Mouse (Mus musculus) hindbrain, embryonic 12.5 days (tissue): ENCODE data around the gene Ptprb. TPM values are rescaled to one million over a fixed set of nuclear protein-coding genes. Genes with fewer than 3 reads are reported as not detected.

Experiments
- ATAC-seq: fragments of 200-750 bp; cut with Nextera tagmentation; 2 replicates; pipeline ENCODE4 v1.8.0; 2017; ENCODE audit warnings: moderate TSS enrichment; ENCODE audit not compliant: low FRiP score
- H3K27ac ChIP-seq: fragments of 300-500 bp; sonication (generic); 2 replicates; pipeline ENCODE4 v1.5.1; 2016; ENCODE audit warnings: mild to moderate bottlenecking
- H3K27me3 ChIP-seq: fragments of 300-500 bp; sonication (generic); 2 replicates; pipeline ENCODE4 v1.6.1; 2016; ENCODE audit warnings: mild to moderate bottlenecking
- H3K36me3 ChIP-seq: fragments of 300-500 bp; sonication (generic); 2 replicates; pipeline ENCODE4 v1.6.1; 2016; ENCODE audit warnings: mild to moderate bottlenecking
- H3K4me1 ChIP-seq: fragments of 300-500 bp; sonication (generic); 2 replicates; pipeline ENCODE4 v1.6.1; 2016
- H3K4me2 ChIP-seq: fragments of 300-500 bp; sonication (generic); replicated peaks from 2 replicates; pipeline ENCODE4 v1.6.1; 2016; ENCODE audit warnings: mild to moderate bottlenecking
- H3K4me3 ChIP-seq: fragments of 300-500 bp; sonication (generic); 2 replicates; pipeline ENCODE4 v1.5.1; 2016; ENCODE audit warnings: mild to moderate bottlenecking
- H3K9ac ChIP-seq: fragments of 300-500 bp; sonication (generic); 2 replicates; pipeline ENCODE4 v1.6.1; 2016; ENCODE audit warnings: mild to moderate bottlenecking, moderate library complexity
- H3K9me3 ChIP-seq: fragments of 300-500 bp; sonication (generic); replicated peaks from 2 replicates; pipeline ENCODE4 v1.6.1; 2016; ENCODE audit warnings: mild to moderate bottlenecking
- WGBS: fragments of 180-500 bp; shearing (Covaris S2); methylation state at CpG from one replicate; pipeline ENCODE4 v1.1.7; 2016; 5-methylcytosine and 5-hydroxymethylcytosine counted together
- polyA plus RNA-seq: library from polyadenylated mRNA; unstranded; fragments of >200 nt; fragmentation: Nextera tagmentation; extraction: Ambion mirVana; gene quantifications from 2 replicates; pipeline ENCODE4 v1.2.1, GENCODE M21; 2016

The Ptprb gene
- polyA plus RNA-seq, 1 experiment from 2014 or later = 3.6 TPM

DNA sequence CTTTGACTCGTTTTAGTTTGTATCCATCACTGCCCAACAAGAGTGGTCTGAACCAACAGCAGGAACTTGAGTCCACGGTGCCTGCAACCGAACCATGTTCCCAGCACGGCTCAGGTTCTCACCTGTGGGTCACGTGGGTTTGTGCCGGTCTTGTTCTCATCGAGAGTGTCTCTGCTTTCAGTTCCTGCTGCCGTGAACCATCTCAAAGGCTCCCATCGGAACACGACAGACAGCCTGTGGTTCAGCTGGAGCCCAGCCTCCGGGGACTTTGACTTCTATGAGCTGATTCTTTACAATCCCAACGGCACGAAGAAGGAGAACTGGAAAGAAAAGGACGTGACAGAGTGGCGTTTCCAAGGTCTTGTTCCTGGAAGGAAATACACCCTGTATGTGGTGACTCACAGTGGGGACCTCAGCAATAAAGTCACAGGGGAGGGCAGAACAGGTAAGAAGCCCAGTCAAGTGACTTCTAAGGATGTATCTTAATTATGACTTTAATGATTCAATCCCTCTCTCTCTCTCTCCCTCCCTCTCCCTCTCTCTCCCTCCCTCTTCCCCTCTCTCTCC is 71.4 kb downstream of the Ptprb start:
- no peak overlapping the region for H3K27ac ChIP-seq
- no peaks in the 10 kb centered on the region for H3K36me3 ChIP-seq
- H3K9me3 ChIP-seq = no peaks in the 10 kb centered on the region
- H3K27me3 ChIP-seq = no peaks in the 10 kb centered on the region
- no peak overlapping the region for H3K9ac ChIP-seq
- ATAC-seq = no peak
- no peaks in the 10 kb centered on the region for H3K4me1 ChIP-seq
- WGBS = 88% methylated on average over 15 of the region's 15 CpGs
- no peak overlapping the region for H3K4me3 ChIP-seq
- H3K4me2 ChIP-seq = no peak overlapping the region

DNA sequence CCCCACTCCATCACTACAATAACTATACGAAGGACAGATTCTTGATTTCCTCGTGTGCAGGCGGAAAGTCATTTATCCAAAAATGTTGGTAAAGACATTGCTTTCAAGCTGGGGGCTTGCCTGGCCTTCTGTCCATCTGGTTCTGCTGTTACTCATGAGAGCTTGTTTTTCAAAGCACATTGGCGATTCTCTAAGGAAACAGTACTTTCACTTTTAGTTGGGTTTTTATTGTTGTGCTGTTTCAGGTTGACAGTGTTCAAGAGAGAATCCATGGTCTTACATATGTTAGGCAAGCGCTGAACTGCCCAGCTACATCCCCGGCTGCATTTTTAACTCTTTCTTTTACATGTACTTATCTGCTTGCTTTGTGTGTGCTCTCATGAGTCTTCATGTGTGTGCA is 73.7 kb downstream of the Ptprb start:
- no peaks in the 10 kb centered on the region for H3K9me3 ChIP-seq
- 91% methylated on average over 6 of the region's 6 CpGs for WGBS
- no peaks in the 10 kb centered on the region for H3K4me1 ChIP-seq
- no peak overlapping the region for H3K4me3 ChIP-seq
- H3K27ac ChIP-seq = no peak overlapping the region
- H3K36me3 ChIP-seq = no peaks in the 10 kb centered on the region
- H3K9ac ChIP-seq = no peak overlapping the region
- no peaks in the 10 kb centered on the region for H3K27me3 ChIP-seq
- no peak overlapping the region for H3K4me2 ChIP-seq
- ATAC-seq = no peak

DNA sequence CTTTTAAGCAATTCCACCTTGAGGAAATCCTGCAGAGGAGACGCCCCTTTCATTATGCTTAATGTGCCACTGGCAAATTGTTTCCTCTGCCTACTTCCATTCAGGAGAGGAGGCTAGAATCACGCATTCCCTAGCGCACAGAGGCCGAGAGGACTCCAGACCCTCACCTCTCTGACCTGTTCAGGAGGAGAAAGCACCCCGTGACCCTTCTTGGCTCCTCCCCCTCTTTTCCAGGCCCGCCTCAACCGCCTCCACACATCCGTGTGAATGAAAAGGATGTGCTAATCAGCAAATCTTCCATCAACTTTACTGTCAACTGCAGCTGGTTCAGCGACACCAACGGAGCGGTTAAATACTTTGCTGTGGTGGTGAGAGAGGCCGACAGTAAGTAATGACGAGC is 75.2 kb downstream of the Ptprb start:
- no peak for ATAC-seq
- no peaks in the 10 kb centered on the region for H3K9me3 ChIP-seq
- H3K27me3 ChIP-seq = no peaks in the 10 kb centered on the region
- H3K36me3 ChIP-seq = no peaks in the 10 kb centered on the region
- no peak overlapping the region for H3K4me2 ChIP-seq
- H3K4me3 ChIP-seq = no peak overlapping the region
- H3K4me1 ChIP-seq = no peaks in the 10 kb centered on the region
- 28% methylated on average over 13 of the region's 13 CpGs for WGBS
- H3K9ac ChIP-seq = no peak overlapping the region
- H3K27ac ChIP-seq = no peak overlapping the region

DNA sequence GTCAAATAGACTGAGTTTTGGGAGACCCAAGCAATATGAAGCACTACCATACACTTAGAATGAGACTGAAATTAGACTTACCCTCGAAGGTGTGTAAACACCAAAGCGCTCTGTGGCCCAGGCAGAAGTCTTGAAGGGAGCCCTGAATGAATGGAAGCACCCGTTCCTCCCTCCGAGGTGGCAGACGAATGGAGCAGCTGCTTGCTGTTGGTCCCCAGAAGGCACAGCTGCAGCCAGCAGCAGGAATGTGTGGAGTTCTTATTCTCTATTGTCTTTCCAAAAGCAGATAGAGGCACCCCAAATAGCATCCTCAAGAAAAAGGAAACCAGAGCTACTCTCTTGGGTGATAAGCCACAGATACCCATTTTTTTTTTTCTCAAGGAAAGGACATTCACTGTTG is 79.0 kb downstream of the Ptprb start:
- Histone ChIP-seq H3K9ac (no peak overlapping the region), H3K9me3 (no peaks in the 10 kb centered on the region), H3K4me1 (0 out of 2 replicates have a peak, but pooled peaks cover 3% of the 10 kb centered on the region), H3K27me3 (no peaks in the 10 kb centered on the region), H3K36me3 (no peaks in the 10 kb centered on the region), H3K4me2 (no peak overlapping the region), H3K4me3 (no peak overlapping the region), H3K27ac (no peak overlapping the region)
- ATAC-seq = no peak
- 52% methylated on average over 5 of the region's 5 CpGs for WGBS

DNA sequence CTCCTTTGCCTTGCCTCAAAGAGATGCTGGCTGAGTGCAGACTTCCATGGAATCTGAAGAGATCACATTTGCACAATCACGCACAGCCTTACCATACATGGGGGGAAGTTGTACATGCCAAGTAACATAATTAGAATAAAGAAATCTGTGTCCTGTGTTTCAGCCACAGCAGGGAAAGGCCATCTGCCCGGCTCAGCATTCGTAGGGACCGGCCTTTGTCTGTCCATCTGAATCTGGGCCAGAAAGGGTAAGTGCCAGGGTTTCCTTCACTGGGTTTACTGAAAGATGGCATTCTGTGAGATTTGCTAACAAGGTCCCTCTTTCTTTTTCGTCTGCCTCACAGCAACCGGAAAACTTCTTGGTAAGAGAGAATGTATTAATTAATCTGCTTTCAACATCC is 86.9 kb downstream of the Ptprb start:
- no peaks in the 10 kb centered on the region for H3K27me3 ChIP-seq
- no peaks in the 10 kb centered on the region for H3K36me3 ChIP-seq
- H3K9me3 ChIP-seq = no peaks in the 10 kb centered on the region
- ATAC-seq = peak; percentile 67; the same call in 1 of the 2 replicates
- 62% methylated on average over 6 of the region's 6 CpGs for WGBS
- H3K4me1 ChIP-seq = 0 out of 2 replicates have a peak, but pooled peaks cover 5% of the 10 kb centered on the region
- no peak overlapping the region for H3K4me2 ChIP-seq
- no peak overlapping the region for H3K9ac ChIP-seq
- H3K27ac ChIP-seq = no peak overlapping the region
- H3K4me3 ChIP-seq = no peak overlapping the region

GRCm38 (mm10) chr10:116362645-116363044 is 87.3 kb downstream of the Ptprb start:
- 69% methylated on average over 8 of the region's 8 CpGs for WGBS
- ATAC-seq = peak; percentile 48; the same call in 1 of the 2 replicates
- 0 out of 2 replicates have a peak overlapping the region, but pooled peaks have one; percentile 4 for H3K27ac ChIP-seq

GRCm38 (mm10) chr10:116364759-116365158 is 89.4 kb downstream of the Ptprb start:
- no peak overlapping the region for H3K4me2 ChIP-seq
- whole genome bisulfite sequencing = 63% methylated on average over 7 of the region's 7 CpGs
- H3K27me3 ChIP-seq = no peaks in the 10 kb centered on the region
- ATAC-seq = no peak
- no peaks in the 10 kb centered on the region for H3K9me3 ChIP-seq
- no peak overlapping the region for H3K9ac ChIP-seq
- H3K4me3 ChIP-seq = no peak overlapping the region
- 0 out of 2 replicates have a peak, but pooled peaks cover 3% of the 10 kb centered on the region for H3K4me1 ChIP-seq
- H3K27ac ChIP-seq = no peak overlapping the region
- no peaks in the 10 kb centered on the region for H3K36me3 ChIP-seq

More at GRCm38 (mm10) chr10:116362645-116363044, 87.3 kb downstream of the Ptprb start:
- Histone ChIP-seq H3K9ac (no peak overlapping the region), H3K4me2 (no peak overlapping the region), H3K36me3 (no peaks in the 10 kb centered on the region), H3K4me3 (no peak overlapping the region), H3K27me3 (no peaks in the 10 kb centered on the region), H3K9me3 (no peaks in the 10 kb centered on the region), H3K4me1 (0 out of 2 replicates have a peak, but pooled peaks cover 5% of the 10 kb centered on the region)

DNA sequence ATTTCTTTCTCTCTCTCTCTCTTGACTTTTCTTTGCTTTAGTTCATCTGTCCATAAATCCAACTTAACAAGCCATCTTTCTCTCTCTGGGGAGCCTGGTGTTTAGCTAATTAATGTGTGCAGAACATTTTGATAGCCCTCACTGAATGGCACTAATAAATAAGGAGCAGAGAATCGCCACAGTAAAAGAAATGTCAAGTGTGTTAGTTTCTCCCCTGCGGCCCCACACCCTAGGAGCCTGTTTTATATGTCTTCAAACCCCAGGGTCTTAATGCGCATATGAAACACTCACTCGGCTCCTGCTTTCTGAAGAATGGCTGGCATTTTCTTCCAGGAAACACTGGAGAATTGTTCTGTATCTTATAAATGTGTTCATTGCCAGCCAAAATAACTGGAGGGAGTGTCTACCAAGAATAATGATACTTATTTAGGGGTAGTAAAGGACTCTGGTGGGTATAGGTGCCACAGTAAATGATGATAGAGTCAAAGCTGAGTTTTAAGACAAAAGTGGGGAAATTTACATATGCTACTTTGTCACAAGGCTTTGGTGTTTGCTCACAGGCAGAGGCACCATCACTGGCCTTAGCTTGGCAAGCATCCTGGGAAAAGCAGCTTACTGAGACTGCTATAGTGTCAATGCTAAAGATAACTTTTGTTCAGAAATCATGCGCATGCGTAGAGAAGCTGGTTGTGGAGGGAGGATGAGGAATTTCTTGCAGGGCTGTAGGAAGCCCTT is 95.8 kb downstream of the Ptprb start:
- Histone ChIP-seq H3K4me1 (peaks cover 7% of the 10 kb centered on the region), H3K36me3 (no peaks in the 10 kb centered on the region), H3K4me3 (no peak overlapping the region), H3K27me3 (no peaks in the 10 kb centered on the region), H3K9me3 (no peaks in the 10 kb centered on the region), H3K4me2 (no peak overlapping the region), H3K9ac (no peak overlapping the region), H3K27ac (peak overlapping the region; percentile 23; the same call in 1 of the 2 replicates)
- ATAC-seq = peak; percentile 56; the same call in 1 of the 2 replicates
- 27% methylated on average over 6 of the region's 6 CpGs for WGBS

- H3K4me3 ChIP-seq = no peak overlapping the region
- H3K9ac ChIP-seq = no peak overlapping the region
- no peak overlapping the region for H3K27ac ChIP-seq
- no peak for ATAC-seq
- H3K27me3 ChIP-seq = no peaks in the 10 kb centered on the region
- H3K36me3 ChIP-seq = no peaks in the 10 kb centered on the region
- no peak overlapping the region for H3K4me2 ChIP-seq
- peaks cover 7% of the 10 kb centered on the region for H3K4me1 ChIP-seq
- no peaks in the 10 kb centered on the region for H3K9me3 ChIP-seq
- 89% methylated on average over 6 of the region's 6 CpGs for WGBS
These were observed 98.8 kb downstream of the Ptprb start for GRCm38 (mm10) chr10:116374111-116374510.

- Histone ChIP-seq H3K9ac (no peak overlapping the region), H3K9me3 (no peaks in the 10 kb centered on the region), H3K4me3 (no peak overlapping the region), H3K4me2 (no peak overlapping the region), H3K4me1 (no peaks in the 10 kb centered on the region), H3K27ac (no peak overlapping the region), H3K36me3 (no peaks in the 10 kb centered on the region), H3K27me3 (no peaks in the 10 kb centered on the region)
- no peak for ATAC-seq
- 88% methylated on average over 4 of the region's 4 CpGs for WGBS
These were observed 101.5 kb downstream of the Ptprb start for GRCm38 (mm10) chr10:116376853-116377252.

GRCm38 (mm10) chr10:116382826-116383685 is 107.7 kb downstream of the Ptprb start:
- H3K27me3 ChIP-seq = no peaks in the 10 kb centered on the region
- H3K4me3 ChIP-seq = no peak overlapping the region
- peaks cover 3% of the 10 kb centered on the region for H3K4me1 ChIP-seq
- 43% methylated on average over 13 of the region's 13 CpGs for WGBS
- H3K36me3 ChIP-seq = no peaks in the 10 kb centered on the region
- H3K27ac ChIP-seq = no peak overlapping the region
- H3K9me3 ChIP-seq = no peaks in the 10 kb centered on the region
- no peak overlapping the region for H3K9ac ChIP-seq
- no peak for ATAC-seq
- no peak overlapping the region for H3K4me2 ChIP-seq

DNA sequence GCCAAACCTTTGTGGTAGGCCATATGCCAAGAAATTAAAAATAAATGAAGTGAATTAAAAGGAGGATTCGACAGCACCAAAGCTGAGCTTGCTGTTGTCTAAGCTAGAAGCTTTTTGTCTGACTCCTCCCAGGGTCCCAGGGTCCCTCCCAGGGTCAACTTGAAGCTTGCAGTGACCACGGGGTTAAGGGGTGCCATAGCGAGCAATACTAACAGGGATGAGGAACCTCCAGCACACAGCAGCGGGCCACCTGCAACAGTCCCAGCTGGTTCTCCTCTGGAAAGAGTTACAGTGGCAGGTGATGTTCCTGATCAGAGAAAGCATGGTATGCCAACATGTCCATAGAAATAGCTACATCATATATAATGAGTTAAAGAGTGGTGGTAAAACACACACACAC is 109.1 kb downstream of the Ptprb start:
- ATAC-seq = no peak
- Histone ChIP-seq H3K27me3 (no peaks in the 10 kb centered on the region), H3K4me1 (peaks cover 6% of the 10 kb centered on the region), H3K9ac (no peak overlapping the region), H3K9me3 (no peaks in the 10 kb centered on the region), H3K4me2 (no peak overlapping the region), H3K4me3 (no peak overlapping the region), H3K27ac (no peak overlapping the region), H3K36me3 (no peaks in the 10 kb centered on the region)
- WGBS = 73% methylated on average over 4 of the region's 4 CpGs
